Mouse (Mus musculus) ES-Bruce4 (cell line): ENCODE data around the gene 1110004F10Rik. TPM values are rescaled to one million over a fixed set of nuclear protein-coding genes. Genes with fewer than 3 reads are reported as not detected.

ENCODE experiments used
- H3K27ac ChIP-seq: 2 replicates; pipeline ENCODE4 v1.5.1; 2012; ENCODE audit warnings: low read length, inconsistent platforms; ENCODE audit not compliant: insufficient read depth
- H3K27me3 ChIP-seq: 2 replicates; pipeline ENCODE4 v1.6.1; 2012; ENCODE audit warnings: mild to moderate bottlenecking, low read length, inconsistent platforms; ENCODE audit not compliant: control insufficient read depth, poor library complexity, insufficient read depth, severe bottlenecking
- H3K36me3 ChIP-seq: 2 replicates; pipeline ENCODE4 v1.6.1; 2012; ENCODE audit warnings: inconsistent platforms, mild to moderate bottlenecking, low read length, moderate library complexity; ENCODE audit not compliant: control insufficient read depth, poor library complexity, insufficient read depth, severe bottlenecking
- H3K4me1 ChIP-seq: one replicate; pipeline ENCODE4 v1.8.1; 2011; ENCODE audit warnings: low read length; ENCODE audit not compliant: control insufficient read depth, insufficient read depth
- H3K4me3 ChIP-seq: 2 replicates; pipeline ENCODE4 v1.5.1; 2011; ENCODE audit warnings: low read depth, mild to moderate bottlenecking, low read length
- H3K9ac ChIP-seq: 2 replicates; pipeline ENCODE4 v1.6.1; 2012; ENCODE audit warnings: low read depth, mild to moderate bottlenecking, inconsistent platforms; ENCODE audit not compliant: poor library complexity, severe bottlenecking
- H3K9me3 ChIP-seq: replicated peaks from 2 replicates; pipeline ENCODE4 v1.6.1; 2012; ENCODE audit warnings: mild to moderate bottlenecking, low read length, inconsistent platforms; ENCODE audit not compliant: control insufficient read depth, poor library complexity, insufficient read depth, severe bottlenecking
- CTCF ChIP-seq: IDR thresholded peaks from one replicate; pipeline ENCODE4 v1.8.1; 2011; ENCODE audit warnings: low read depth, low read length
- EP300 ChIP-seq: IDR thresholded peaks from 2 replicates; pipeline ENCODE4 v1.6.1; 2011; ENCODE audit warnings: low read depth, low read length; ENCODE audit not compliant: insufficient read depth
- POLR2A ChIP-seq: IDR thresholded peaks from one replicate; pipeline ENCODE4 v1.8.1; 2011; ENCODE audit warnings: low read length; ENCODE audit not compliant: insufficient read depth
- polyA plus RNA-seq: library from polyadenylated mRNA; stranded (reverse); fragments of >200 nt; gene quantifications from 2 replicates; pipeline ENCODE4 v1.2.4, GENCODE M21; 2011; ENCODE audit warnings: low read depth; ENCODE audit not compliant: missing spikeins, insufficient read depth, insufficient read length

Gene 1110004F10Rik
- polyA plus RNA-seq: 119 and 144 TPM in 2 replicates

GRCm38 (mm10) chr7:116039196-116039537 is at the start of gene 1110004F10Rik:
1110004F10Rik (plus strand) TSS chr7:116039397.
- TF ChIP-seq EP300 (no peak), POLR2A (no peak), CTCF (no peak)
- H3K36me3 ChIP-seq: no peaks in the 10 kb centered on the region
- no peak within 1 kb of the TSS for H3K9ac ChIP-seq
- H3K27ac ChIP-seq: no peak within 1 kb of the TSS
- no peaks in the 10 kb centered on the region for H3K9me3 ChIP-seq
- H3K4me3 ChIP-seq: peak within 1 kb of the TSS; percentile 67
- peaks cover 2% of the 10 kb centered on the region for H3K4me1 ChIP-seq
- H3K27me3 ChIP-seq: peaks cover 25% of the 10 kb centered on the region

- no peaks in the 10 kb centered on the region for H3K4me1 ChIP-seq
- no peaks in the 10 kb centered on the region for H3K9me3 ChIP-seq
- H3K9ac ChIP-seq: no peak overlapping the region
- TF ChIP-seq EP300 (no peak), POLR2A (no peak), CTCF (no peak)
- H3K36me3 ChIP-seq: no peaks in the 10 kb centered on the region
- no peak overlapping the region for H3K27ac ChIP-seq
- no peak overlapping the region for H3K4me3 ChIP-seq
- H3K27me3 ChIP-seq: no peaks in the 10 kb centered on the region; the same call in 1 of the 2 replicates
Observed at GRCm38 (mm10) chr7:116002726-116003125, 36.5 kb upstream of the 1110004F10Rik start.

GRCm38 (mm10) chr7:116029991-116030390 is 9.2 kb upstream of the 1110004F10Rik start:
- Histone ChIP-seq H3K27ac (no peak overlapping the region), H3K4me1 (no peaks in the 10 kb centered on the region), H3K9me3 (no peaks in the 10 kb centered on the region), H3K4me3 (no peak overlapping the region), H3K9ac (no peak overlapping the region), H3K36me3 (no peaks in the 10 kb centered on the region), H3K27me3 (peaks cover 33% of the 10 kb centered on the region)
- TF ChIP-seq CTCF: no peak
- no peak for TF ChIP-seq EP300
- TF ChIP-seq POLR2A: no peak

GRCm38 (mm10) chr7:116030597-116031387 is 8.4 kb upstream of the 1110004F10Rik start:
- Histone ChIP-seq H3K9me3 (no peaks in the 10 kb centered on the region), H3K4me3 (peak overlapping the region; percentile 30; the same call in 1 of the 2 replicates), H3K9ac (no peak overlapping the region), H3K27me3 (peaks cover 34% of the 10 kb centered on the region), H3K27ac (no peak overlapping the region), H3K4me1 (no peaks in the 10 kb centered on the region), H3K36me3 (no peaks in the 10 kb centered on the region)
- no peak for TF ChIP-seq CTCF

- Histone ChIP-seq H3K9ac (peak overlapping the region; percentile 33), H3K9me3 (no peaks in the 10 kb centered on the region), H3K27ac (no peak overlapping the region), H3K27me3 (peaks cover 34% of the 10 kb centered on the region), H3K36me3 (no peaks in the 10 kb centered on the region), H3K4me1 (no peaks in the 10 kb centered on the region), H3K4me3 (peak overlapping the region; percentile 42; the same call in 1 of the 2 replicates)
- TF ChIP-seq POLR2A (no peak), EP300 (no peak), CTCF (no peak)
Observed at GRCm38 (mm10) chr7:116031388-116031717, 7.8 kb upstream of the 1110004F10Rik start.
